Mouse (Mus musculus): Measurements from ENCODE around the gene Ott. TPM values are rescaled to one million over a fixed set of nuclear protein-coding genes. Genes with fewer than 3 reads are reported as not detected.
"Not testable (repeated sequence)": the region's sequence is repeated elsewhere in the genome, so short reads cannot be mapped to it uniquely, and the experiment has no call there.

Ott gene
- polyA plus RNA-seq (2015; fragmentation: Nextera tagmentation; extraction: Ambion mirVana), result not detected in 2 replicates

- H3K4me3 ChIP-seq (replicated peaks); ATAC-seq; H3K9me3 ChIP-seq; H3K4me1 ChIP-seq (replicated peaks); H3K36me3 ChIP-seq; H3K27me3 ChIP-seq; H3K9ac ChIP-seq (replicated peaks); H3K27ac ChIP-seq; H3K4me2 ChIP-seq (replicated peaks): not testable (repeated sequence)
- WGBS, result no CpG with 5 or more reads among the region's 5 CpGs
Observed at GRCm38 (mm10) chrX:149073982-149074381, at the start of gene Ott. TSS of gene Ott (plus strand) at chrX:149074282.

Other genes starting within 250 kb of the Ott start
- not detected in 2 replicates for gene Luzp4, start 216.6 kb upstream of the Ott start, polyA plus RNA-seq (2015; fragmentation: Nextera tagmentation; extraction: Ambion mirVana)
- not detected in 2 replicates for gene Gm15093, start 198.1 kb downstream of the Ott start, polyA plus RNA-seq (2015; fragmentation: Nextera tagmentation; extraction: Ambion mirVana)

Data from midbrain, embryonic 13.5 days (tissue).